Mouse (Mus musculus) liver, adult 2 months (tissue): ENCODE data around the gene Ldlrad3.

ENCODE experiments used
- CTCF ChIP-seq: fragments of 200-500 bp; IDR thresholded peaks from 2 replicates; pipeline ENCODE4 v1.5.1; 2011; ENCODE audit warnings: low read depth, low read length, control low read depth
- POLR2A ChIP-seq: fragments of 200-500 bp; IDR thresholded peaks from 2 replicates; pipeline ENCODE4 v1.6.1; 2011; ENCODE audit warnings: low read length, control low read depth; ENCODE audit not compliant: insufficient read depth; ENCODE audit errors: extremely low read depth

DNA sequence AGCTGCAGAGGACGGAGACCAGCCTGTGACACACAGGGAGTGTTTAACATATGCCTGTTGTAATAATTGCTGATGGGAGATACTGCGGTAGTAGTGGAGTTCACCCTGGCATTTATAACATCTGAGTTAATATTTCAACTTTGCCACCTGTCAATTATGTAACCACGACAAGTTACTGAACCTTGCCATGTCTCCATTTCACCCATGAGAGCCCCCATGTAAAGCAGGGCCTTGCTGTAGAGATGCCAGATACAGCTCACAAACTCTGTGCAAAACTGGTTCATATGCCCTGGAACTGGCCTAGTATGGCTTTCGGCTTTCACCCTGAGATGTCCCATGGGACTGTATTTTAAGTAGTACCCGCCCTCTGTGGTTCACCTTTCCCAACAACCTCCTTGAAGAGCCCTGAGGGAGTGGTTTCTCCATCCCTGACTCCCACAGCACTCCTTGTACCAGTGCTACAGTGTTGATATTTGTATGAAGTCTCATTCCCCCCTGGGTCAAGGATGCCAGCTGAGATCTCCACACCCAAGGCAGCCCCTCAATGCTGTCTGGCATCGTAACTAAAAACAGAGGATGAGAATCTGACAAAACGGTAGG is 122.2 kb downstream of the Ldlrad3 start:
- TF ChIP-seq POLR2A (no peak), CTCF (no peak)
